ENCODE assay signal across 14 mouse cellular contexts in the genomic region with DNA sequence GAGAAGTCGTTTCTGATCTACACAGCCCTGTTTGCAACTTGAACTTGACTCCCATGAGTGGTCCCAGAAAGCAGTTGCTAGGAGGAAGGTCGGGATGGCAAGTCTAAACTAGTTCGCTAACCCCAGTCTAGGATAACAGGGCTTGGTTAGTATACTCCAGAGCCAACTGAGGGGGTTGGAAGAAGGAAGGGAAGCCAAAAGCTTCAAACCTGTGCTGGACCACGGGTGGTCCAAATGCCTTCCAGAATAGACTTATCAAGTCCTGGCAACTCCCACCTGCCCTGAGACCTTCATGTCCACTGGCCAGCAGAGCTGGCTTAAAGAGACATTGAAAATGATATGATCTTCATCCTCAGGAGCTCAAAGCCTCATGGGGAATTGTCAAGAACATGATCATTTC.
"Had no signal": no experiment of that assay in that cellular context is flagged by ENCODE, and none has a peak within 500 bp of the region (broad histone marks: within the 10 kb centered on the region; RNA-seq: fewer than 3 reads in every experiment).

No protein-coding gene starts in this region.

- H3K27ac ChIP-seq: macrophage; midbrain, embryonic 12.5 days; midbrain, embryonic 15.5 days; neural tube, embryonic 12.5 days; stomach, embryonic 15.5 days; stomach, postnatal 0 days had no signal

- ATAC-seq: midbrain, embryonic 15.5 days had no signal

- H3K36me3 ChIP-seq: midbrain, embryonic 12.5 days; midbrain, embryonic 15.5 days; neural tube, embryonic 12.5 days; stomach, embryonic 15.5 days had no signal

- H3K9me3 ChIP-seq: megakaryocyte, embryonic 14.5 days; midbrain, embryonic 12.5 days; midbrain, embryonic 15.5 days; neural tube, embryonic 12.5 days; stomach, embryonic 15.5 days had no signal

- H3K9ac ChIP-seq: lung, embryonic 14.5 days; midbrain, embryonic 12.5 days; midbrain, embryonic 15.5 days; neural tube, embryonic 12.5 days; stomach, embryonic 15.5 days had no signal

- H3K27me3 ChIP-seq: midbrain, embryonic 12.5 days; midbrain, embryonic 15.5 days; neural tube, embryonic 12.5 days; stomach, embryonic 15.5 days had no signal

- DNase-seq: lung, embryonic 14.5 days; lung, postnatal 10 days; lung, postnatal 36 days; right cerebral cortex, postnatal 14 days; thymus, adult 2 months; thymus, postnatal 25 days; thymus, postnatal 4 days had no signal

- H3K4me1 ChIP-seq: megakaryocyte, embryonic 14.5 days had no signal

- H3K4me2 ChIP-seq: lung, embryonic 14.5 days; midbrain, embryonic 12.5 days; midbrain, embryonic 15.5 days; neural tube, embryonic 12.5 days; stomach, embryonic 15.5 days had no signal

- H3K4me3 ChIP-seq: megakaryocyte, embryonic 14.5 days; midbrain, embryonic 12.5 days; midbrain, embryonic 15.5 days; neural tube, embryonic 12.5 days; stomach, embryonic 15.5 days had no signal
